Mouse (Mus musculus): ENCODE results near the gene Knop1. TPM values are rescaled to one million over a fixed set of nuclear protein-coding genes. Genes with fewer than 3 reads are reported as not detected.
A peak's percentile ranks its signal among the peaks of the same experiment; 100 is the strongest.

Knop1 gene
- 121 and 138 TPM in 2 replicates for polyA plus RNA-seq (2015; fragmentation: Nextera tagmentation; extraction: Ambion mirVana)

DNA sequence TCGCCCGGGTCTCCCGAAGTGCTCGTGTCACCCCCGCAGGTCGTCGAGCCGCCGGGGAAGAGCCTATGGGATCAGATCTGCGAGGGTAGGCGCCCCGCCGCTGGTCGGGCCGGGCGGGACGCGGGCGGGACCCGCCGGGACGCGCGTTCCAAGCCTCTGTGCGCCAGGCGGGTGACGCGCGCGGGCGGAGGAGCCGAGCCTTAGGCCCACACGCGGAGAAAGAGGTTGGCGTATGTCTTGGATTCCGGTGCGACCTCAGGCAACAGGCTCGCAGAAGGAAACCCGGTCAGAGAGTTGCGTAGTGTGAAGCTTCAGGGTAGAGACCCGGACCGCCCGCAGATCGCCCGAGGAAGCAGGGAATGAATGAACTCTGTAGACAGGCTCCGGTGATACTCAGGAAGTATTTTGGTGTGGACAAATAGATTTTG lies at the start of gene Knop1:
TSS of gene Knop1 (minus strand) at position 378 of the 428 bp plus-strand sequence.
- H3K27ac ChIP-seq = peak within 1 kb of the TSS; percentile 85
- peak; percentile 90 for ATAC-seq (replicated peaks; ENCODE audit: low FRiP score)
- peak within 1 kb of the TSS; percentile 68 for H3K9ac ChIP-seq
- H3K27me3 ChIP-seq = no peaks in the 10 kb centered on the region
- WGBS = under 1% methylated on average over 46 of the region's 46 CpGs
- peaks cover 25% of the 10 kb centered on the region for H3K4me1 ChIP-seq
- peak within 1 kb of the TSS; percentile 96 for H3K4me3 ChIP-seq (replicated peaks)
- H3K4me2 ChIP-seq = peak within 1 kb of the TSS; percentile 70
- H3K36me3 ChIP-seq = peaks cover 26% of the 10 kb centered on the region
- no peaks in the 10 kb centered on the region for H3K9me3 ChIP-seq (replicated peaks)

DNA sequence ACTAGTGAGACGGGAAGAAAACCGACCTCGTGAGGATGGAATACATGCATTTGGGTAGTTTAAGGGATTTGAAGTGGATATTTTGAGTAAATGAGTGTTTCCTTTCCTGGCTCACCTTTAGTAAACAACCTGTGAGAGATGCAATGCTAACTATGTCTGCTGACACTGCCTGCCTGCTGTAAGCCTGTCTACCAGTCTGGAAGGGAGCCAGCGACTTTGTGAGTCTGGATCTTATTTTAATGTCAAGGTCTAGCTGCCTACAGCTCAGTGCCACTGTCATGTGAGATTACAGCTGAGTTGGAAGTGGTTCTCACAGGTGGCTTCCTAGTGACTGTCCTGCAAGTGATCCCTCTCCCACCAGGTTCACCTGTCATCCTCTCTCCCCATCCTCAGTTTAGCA lies 48.5 kb upstream of the Knop1 start:
- H3K27ac ChIP-seq = no peak overlapping the region
- no peaks in the 10 kb centered on the region for H3K27me3 ChIP-seq
- no peaks in the 10 kb centered on the region for H3K36me3 ChIP-seq
- no peak overlapping the region for H3K4me3 ChIP-seq (replicated peaks)
- no peak for ATAC-seq (replicated peaks; ENCODE audit: low FRiP score)
- H3K9ac ChIP-seq = no peak overlapping the region
- peaks cover 11% of the 10 kb centered on the region for H3K4me1 ChIP-seq
- no peaks in the 10 kb centered on the region for H3K9me3 ChIP-seq (replicated peaks)
- H3K4me2 ChIP-seq = no peak overlapping the region
- 94% methylated on average over 4 of the region's 4 CpGs for WGBS

DNA sequence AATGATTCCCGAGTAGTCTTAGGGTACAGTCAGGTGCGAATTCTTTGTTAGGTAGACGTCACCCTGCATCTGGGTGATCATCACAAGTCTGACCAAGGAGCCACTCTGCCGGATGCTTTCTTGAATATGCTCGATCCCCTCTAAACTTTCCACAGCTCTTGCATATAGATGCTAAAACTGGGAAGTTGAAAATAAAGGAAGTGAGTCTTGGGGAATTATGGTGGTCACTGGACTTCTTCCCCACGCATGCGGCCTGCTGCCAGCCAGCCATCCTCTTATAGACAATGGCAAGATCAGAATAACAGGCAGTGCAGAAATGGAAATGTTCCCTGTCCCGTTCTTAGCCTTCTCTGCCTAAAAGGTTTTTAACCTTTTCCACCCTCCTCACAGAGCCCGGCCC lies 47.8 kb upstream of the Knop1 start:
- WGBS = 89% methylated on average over 9 of the region's 9 CpGs
- no peaks in the 10 kb centered on the region for H3K27me3 ChIP-seq

DNA sequence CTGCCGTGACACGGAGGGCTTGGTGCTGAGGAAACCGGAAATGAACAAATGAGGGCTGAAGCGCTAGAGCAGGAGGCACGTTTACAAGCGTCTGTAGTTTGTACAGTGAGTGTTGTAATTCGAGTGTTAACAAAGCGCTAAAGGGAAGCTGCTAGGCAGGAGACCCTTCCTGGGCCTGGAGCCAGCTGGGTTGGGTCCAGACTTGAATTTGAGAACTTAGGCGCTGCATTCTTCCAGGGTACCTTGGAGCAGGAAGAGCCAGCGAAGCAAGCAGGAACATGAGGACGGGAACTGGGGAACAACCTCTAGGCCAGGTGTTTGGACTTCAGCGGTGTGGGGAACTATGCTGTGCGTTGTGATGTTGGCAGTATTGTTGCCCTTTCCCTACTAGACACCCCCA lies 46.9 kb upstream of the Knop1 start:
- peak overlapping the region; percentile 56; the same call in 1 of the 2 replicates for H3K27ac ChIP-seq
- H3K4me2 ChIP-seq = peak overlapping the region; percentile 36
- no peaks in the 10 kb centered on the region for H3K27me3 ChIP-seq
- peak; percentile 60 for ATAC-seq (replicated peaks; ENCODE audit: low FRiP score)
- H3K9ac ChIP-seq = no peak overlapping the region
- no peaks in the 10 kb centered on the region for H3K36me3 ChIP-seq
- 33% methylated on average over 13 of the region's 13 CpGs for WGBS
- peaks cover 11% of the 10 kb centered on the region for H3K4me1 ChIP-seq
- H3K9me3 ChIP-seq (replicated peaks) = no peaks in the 10 kb centered on the region
- H3K4me3 ChIP-seq (replicated peaks) = no peak overlapping the region

More for the DNA sequence above, 47.8 kb upstream of the Knop1 start:
- H3K9me3 ChIP-seq (replicated peaks) = no peaks in the 10 kb centered on the region
- no peak for ATAC-seq (replicated peaks; ENCODE audit: low FRiP score)
- H3K9ac ChIP-seq = no peak overlapping the region
- no peaks in the 10 kb centered on the region for H3K36me3 ChIP-seq
- no peak overlapping the region for H3K4me3 ChIP-seq (replicated peaks)
- H3K4me1 ChIP-seq = peaks cover 11% of the 10 kb centered on the region
- no peak overlapping the region for H3K27ac ChIP-seq
- H3K4me2 ChIP-seq = no peak overlapping the region

DNA sequence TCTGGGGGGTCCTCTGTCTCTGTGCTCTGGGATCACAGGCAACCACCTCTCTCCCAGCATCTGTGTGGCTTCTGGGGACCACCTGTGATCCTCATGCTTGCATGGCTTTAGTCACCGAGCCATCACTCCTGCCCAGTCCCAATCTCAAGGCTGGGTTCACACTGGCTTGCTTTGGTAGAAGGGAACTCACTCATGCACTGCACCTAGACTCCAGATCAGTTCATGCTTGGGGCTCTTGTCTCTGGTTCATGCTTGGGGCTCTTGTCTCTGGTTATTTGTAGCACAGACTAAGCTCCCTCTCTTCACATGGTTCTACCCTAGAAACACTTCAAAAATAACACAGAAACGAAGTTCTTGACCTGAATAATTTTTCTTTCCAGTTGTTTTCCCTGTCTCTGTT lies 44.0 kb upstream of the Knop1 start:
- WGBS = 85% methylated on average over 2 of the region's 2 CpGs
- Histone ChIP-seq H3K9ac (no peak overlapping the region), H3K27me3 (no peaks in the 10 kb centered on the region), H3K9me3 (replicated peaks) (no peaks in the 10 kb centered on the region), H3K4me1 (peaks cover 11% of the 10 kb centered on the region), H3K4me3 (replicated peaks) (no peak overlapping the region), H3K27ac (no peak overlapping the region), H3K36me3 (no peaks in the 10 kb centered on the region), H3K4me2 (no peak overlapping the region)
- no peak for ATAC-seq (replicated peaks; ENCODE audit: low FRiP score)

DNA sequence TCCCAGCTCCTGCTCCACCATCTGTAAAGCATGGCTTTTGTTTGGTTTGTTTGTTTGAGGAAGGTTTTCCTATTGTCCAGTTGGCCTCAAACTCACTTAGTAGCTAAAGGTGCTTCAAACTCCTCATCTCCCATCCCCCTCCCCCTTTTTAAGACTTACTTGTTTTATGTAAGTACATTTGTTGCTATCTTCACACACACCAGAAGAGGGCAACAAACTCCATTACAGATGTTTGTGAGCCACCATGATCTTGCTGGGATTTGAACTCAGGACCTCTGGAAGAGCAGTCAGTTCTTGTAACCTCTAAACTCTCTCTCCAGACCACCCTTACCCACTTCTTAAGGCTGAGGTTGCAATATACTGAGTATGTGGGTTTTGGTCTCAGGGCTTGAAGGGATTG lies 42.0 kb upstream of the Knop1 start:
- ATAC-seq (replicated peaks; ENCODE audit: low FRiP score) = no peak
- no peaks in the 10 kb centered on the region for H3K27me3 ChIP-seq

DNA sequence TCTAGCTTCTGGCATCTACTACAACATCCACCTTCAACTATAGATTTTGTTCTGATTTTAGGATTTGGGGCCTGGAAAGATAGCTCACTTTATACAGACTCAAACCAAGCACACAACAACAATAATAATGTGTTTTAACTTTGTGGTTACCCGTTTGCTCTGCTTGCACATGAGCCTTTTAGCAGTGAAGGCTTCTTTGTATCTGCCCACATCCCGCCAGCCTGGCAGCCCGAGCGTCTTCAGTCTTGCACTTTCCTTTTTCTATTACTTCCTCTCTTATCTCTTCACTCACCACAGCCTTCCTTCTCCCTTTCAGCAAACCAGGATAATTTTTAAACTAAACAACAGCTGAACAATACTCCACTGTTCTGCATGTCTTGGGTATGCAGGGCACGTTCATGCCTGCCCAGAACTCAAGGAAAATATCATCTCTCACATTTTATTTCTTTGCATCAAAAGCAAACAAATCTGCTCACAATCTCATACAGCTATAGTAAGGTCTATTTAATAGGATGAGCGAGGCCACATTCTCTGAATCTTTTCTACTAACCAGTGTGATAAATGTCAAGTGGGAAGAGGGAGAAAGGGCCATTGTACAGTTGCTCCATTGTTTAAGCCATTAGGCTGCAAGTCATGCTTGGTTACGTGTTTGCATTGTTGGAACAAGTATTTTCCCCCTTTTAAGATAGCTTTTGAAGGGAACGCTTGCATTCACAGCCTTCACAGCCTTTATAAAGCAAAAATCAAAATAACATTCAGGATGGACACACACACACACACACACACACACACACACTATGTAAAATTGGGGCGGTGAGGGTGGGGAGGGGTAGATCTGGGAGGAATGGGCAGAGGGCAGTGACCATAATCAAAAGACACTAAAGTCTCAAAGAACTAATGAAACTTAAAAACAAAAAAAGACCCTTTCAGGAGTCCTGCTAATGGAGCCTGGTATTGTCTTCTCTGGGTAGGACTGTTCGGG lies 39.7 kb upstream of the Knop1 start:
- ATAC-seq (replicated peaks; ENCODE audit: low FRiP score) = no peak
- Histone ChIP-seq H3K9ac (no peak overlapping the region), H3K27me3 (no peaks in the 10 kb centered on the region), H3K4me2 (no peak overlapping the region), H3K4me1 (no peaks in the 10 kb centered on the region), H3K4me3 (replicated peaks) (no peak overlapping the region), H3K36me3 (no peaks in the 10 kb centered on the region), H3K27ac (no peak overlapping the region), H3K9me3 (replicated peaks) (no peaks in the 10 kb centered on the region)
- 68% methylated on average over 10 of the region's 10 CpGs for WGBS

More for the DNA sequence above, 42.0 kb upstream of the Knop1 start:
- Histone ChIP-seq H3K4me3 (replicated peaks) (no peak overlapping the region), H3K36me3 (no peaks in the 10 kb centered on the region), H3K9ac (no peak overlapping the region), H3K4me2 (no peak overlapping the region), H3K4me1 (peaks cover 8% of the 10 kb centered on the region), H3K9me3 (replicated peaks) (no peaks in the 10 kb centered on the region), H3K27ac (no peak overlapping the region)

DNA sequence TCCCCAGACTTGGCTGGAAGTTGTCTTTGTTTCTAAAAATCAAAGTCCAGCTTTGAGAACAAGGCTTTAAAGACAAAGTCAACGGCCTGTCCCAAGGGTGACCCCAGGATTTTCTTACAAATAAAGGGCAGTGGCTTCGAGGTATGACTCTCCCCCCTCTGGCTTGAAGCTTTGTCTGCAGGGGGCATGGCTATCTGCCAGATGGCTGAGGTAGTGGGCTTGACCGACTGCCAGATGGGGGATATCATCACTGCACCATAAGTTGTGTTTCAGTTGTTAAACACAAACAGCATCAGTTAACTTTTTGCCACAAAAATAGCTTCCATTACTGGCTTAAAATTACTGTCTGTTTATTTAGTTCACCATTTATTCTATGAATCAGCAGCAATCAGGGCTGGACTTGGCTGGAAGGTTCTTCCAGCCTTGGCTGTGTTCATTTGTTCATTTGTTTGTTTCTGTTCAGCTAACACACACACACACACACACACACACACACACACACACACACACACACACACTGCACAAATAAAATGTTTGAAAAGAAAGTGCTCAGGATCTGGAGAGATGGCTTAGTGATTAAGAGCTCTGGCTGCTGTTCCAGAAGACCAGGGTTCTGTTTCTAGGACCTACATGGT lies 33.1 kb upstream of the Knop1 start:
- no peak overlapping the region for H3K4me3 ChIP-seq (replicated peaks)
- H3K9ac ChIP-seq = no peak overlapping the region
- no peak overlapping the region for H3K27ac ChIP-seq
- 0 out of 2 replicates have a peak, but pooled peaks cover 2% of the 10 kb centered on the region for H3K4me1 ChIP-seq
- ATAC-seq (replicated peaks; ENCODE audit: low FRiP score) = no peak
- WGBS = 21% methylated on average over 3 of the region's 3 CpGs
- H3K9me3 ChIP-seq (replicated peaks) = no peaks in the 10 kb centered on the region
- H3K36me3 ChIP-seq = no peaks in the 10 kb centered on the region
- H3K27me3 ChIP-seq = no peaks in the 10 kb centered on the region
- H3K4me2 ChIP-seq = no peak overlapping the region

DNA sequence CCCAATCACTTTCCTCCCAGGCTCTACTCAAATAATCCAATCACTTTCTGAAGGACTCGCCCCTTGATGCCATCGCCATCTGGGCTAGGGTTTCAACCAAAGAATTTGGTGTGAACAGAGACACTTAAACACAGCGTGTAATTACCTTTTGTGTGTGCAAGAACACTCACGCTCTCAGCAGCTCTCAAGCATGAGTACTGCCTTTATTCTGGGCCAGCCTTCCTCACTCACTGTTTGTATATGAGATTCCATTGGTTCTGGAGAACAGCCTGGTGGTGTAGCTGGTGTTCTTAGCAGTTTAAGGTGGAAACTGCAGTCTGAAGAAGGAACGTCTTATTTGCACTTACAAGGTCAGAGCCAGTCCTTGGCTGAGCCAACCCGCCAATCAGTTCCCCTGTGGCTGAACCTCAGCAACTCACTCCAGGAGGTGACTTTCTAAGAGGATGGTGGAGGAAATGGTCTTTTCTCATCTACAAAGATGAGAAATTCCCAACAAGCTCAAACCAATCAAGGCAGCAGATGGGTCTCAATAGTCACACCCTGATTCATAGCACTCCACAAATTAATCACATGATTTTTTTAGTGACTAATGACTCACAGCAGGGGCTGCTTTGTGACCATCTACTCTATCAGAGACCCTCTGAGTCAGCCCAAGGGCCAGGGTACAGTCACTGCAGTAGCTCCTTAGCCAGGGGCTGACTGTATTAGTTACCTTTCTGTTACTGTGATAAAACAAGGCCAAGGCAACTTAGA lies 31.4 kb upstream of the Knop1 start:
- no peaks in the 10 kb centered on the region for H3K27me3 ChIP-seq
- 0 out of 2 replicates have a peak, but pooled peaks cover 2% of the 10 kb centered on the region for H3K4me1 ChIP-seq
- no peak overlapping the region for H3K4me2 ChIP-seq
- H3K9ac ChIP-seq = no peak overlapping the region
- 53% methylated on average over 6 of the region's 6 CpGs for WGBS
- no peaks in the 10 kb centered on the region for H3K36me3 ChIP-seq
- H3K9me3 ChIP-seq (replicated peaks) = no peaks in the 10 kb centered on the region
- no peak overlapping the region for H3K4me3 ChIP-seq (replicated peaks)
- H3K27ac ChIP-seq = no peak overlapping the region
- ATAC-seq (replicated peaks; ENCODE audit: low FRiP score) = no peak

DNA sequence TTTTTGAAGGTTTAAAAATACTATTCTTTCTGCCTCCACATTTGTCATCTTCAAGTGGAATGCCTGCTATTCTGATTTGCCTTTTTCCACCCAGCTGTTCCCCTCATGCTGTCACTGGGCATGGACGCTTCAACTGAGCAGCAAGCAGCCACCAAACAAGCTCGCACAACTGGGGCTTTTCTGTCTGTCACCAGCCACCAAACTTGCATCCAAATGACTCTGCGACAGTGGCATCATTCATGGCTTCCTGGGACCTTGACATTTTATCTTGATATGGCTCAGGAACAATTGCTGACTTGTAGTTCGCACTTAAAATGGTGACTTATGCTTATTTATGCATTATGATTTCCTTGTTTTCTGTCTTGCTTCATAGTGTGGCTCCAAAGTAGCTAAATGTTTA lies 28.9 kb upstream of the Knop1 start:
- ATAC-seq (replicated peaks; ENCODE audit: low FRiP score) = no peak
- Histone ChIP-seq H3K4me1 (0 out of 2 replicates have a peak, but pooled peaks cover 2% of the 10 kb centered on the region), H3K27me3 (no peaks in the 10 kb centered on the region), H3K27ac (no peak overlapping the region), H3K4me2 (no peak overlapping the region), H3K4me3 (replicated peaks) (no peak overlapping the region), H3K9ac (no peak overlapping the region), H3K9me3 (replicated peaks) (no peaks in the 10 kb centered on the region), H3K36me3 (no peaks in the 10 kb centered on the region)
- WGBS = 85% methylated on average over 4 of the region's 4 CpGs

DNA sequence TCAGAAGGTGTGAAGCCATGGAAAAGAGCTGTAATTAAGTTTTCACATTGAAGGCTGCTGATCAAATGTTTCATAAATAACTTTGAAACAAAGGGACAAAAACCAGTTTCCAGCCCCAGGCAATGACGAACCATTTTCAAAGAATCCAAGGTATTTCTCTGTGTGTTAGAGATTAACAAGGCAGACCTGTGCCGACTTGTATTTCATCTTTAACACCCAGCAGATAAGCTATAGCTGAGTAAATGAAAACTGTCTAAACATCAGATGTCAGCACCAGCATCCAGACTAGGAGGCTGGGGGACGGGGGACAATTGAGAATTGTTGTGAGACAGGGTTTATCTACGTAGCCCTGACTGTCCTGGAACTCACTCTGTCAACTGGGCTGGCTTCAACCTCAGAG lies 27.9 kb upstream of the Knop1 start:
- Histone ChIP-seq H3K9ac (no peak overlapping the region), H3K9me3 (replicated peaks) (no peaks in the 10 kb centered on the region), H3K36me3 (no peaks in the 10 kb centered on the region), H3K4me1 (0 out of 2 replicates have a peak, but pooled peaks cover under 1% of the 10 kb centered on the region), H3K27me3 (no peaks in the 10 kb centered on the region), H3K4me2 (no peak overlapping the region), H3K27ac (no peak overlapping the region), H3K4me3 (replicated peaks) (no peak overlapping the region)
- WGBS = 82% methylated on average over 4 of the region's 4 CpGs
- ATAC-seq (replicated peaks; ENCODE audit: low FRiP score) = no peak
